Mouse (Mus musculus) intestine, embryonic 14.5 days (tissue): Measurements from ENCODE around the gene Them7. TPM values are rescaled to one million over a fixed set of nuclear protein-coding genes. Genes with fewer than 3 reads are reported as not detected.

Experiments used
- ATAC-seq: fragments of 200-750 bp; cut with Nextera tagmentation; replicated peaks from 2 replicates; pipeline ENCODE4 v1.8.0; 2017; ENCODE audit warnings: low read depth, moderate number of reproducible peaks, moderate TSS enrichment, moderate library complexity; ENCODE audit not compliant: low FRiP score, low TSS enrichment
- DNase-seq: peaks from one replicate; pipeline ENCODE4 v3.0.0-alpha.2; 2018; ENCODE audit warnings: low spot score
- H3K27ac ChIP-seq: fragments of 300-500 bp; sonication (generic); 2 replicates; pipeline ENCODE4 v1.5.1; 2014; ENCODE audit warnings: low read depth, mild to moderate bottlenecking, control low read depth
- H3K27me3 ChIP-seq: fragments of 300-500 bp; sonication (generic); replicated peaks from 2 replicates; pipeline ENCODE4 v1.6.1; 2014; ENCODE audit warnings: low read length, control low read depth; ENCODE audit not compliant: control insufficient read depth, insufficient read depth
- H3K36me3 ChIP-seq: fragments of 300-500 bp; sonication (generic); 2 replicates; pipeline ENCODE4 v1.6.1; 2014; ENCODE audit warnings: low read length, control low read depth; ENCODE audit not compliant: control insufficient read depth, insufficient read depth
- H3K4me1 ChIP-seq: fragments of 300-500 bp; sonication (generic); replicated peaks from 2 replicates; pipeline ENCODE4 v1.6.1; 2014; ENCODE audit warnings: low read length, control low read depth, mixed read lengths; ENCODE audit not compliant: control insufficient read depth, insufficient read depth
- H3K4me2 ChIP-seq: fragments of 300-500 bp; sonication (generic); 2 replicates; pipeline ENCODE4 v1.6.1; 2014; ENCODE audit warnings: low read length
- H3K4me3 ChIP-seq: fragments of 300-500 bp; sonication (generic); 2 replicates; pipeline ENCODE4 v1.5.1; 2014; ENCODE audit warnings: low read depth, low read length, control low read depth, mixed read lengths
- H3K9ac ChIP-seq: fragments of 300-500 bp; sonication (generic); 2 replicates; pipeline ENCODE4 v1.6.1; 2014; ENCODE audit warnings: mild to moderate bottlenecking, low read length
- H3K9me3 ChIP-seq: fragments of 300-500 bp; sonication (generic); 2 replicates; pipeline ENCODE4 v1.6.1; 2016; ENCODE audit warnings: low read length, control low read depth; ENCODE audit not compliant: control insufficient read depth
- WGBS: fragments of 180-500 bp; shearing (Covaris S2); extraction: QIAGEN DNeasy Blood & Tissue Kit; methylation state at CpG from one replicate; pipeline ENCODE4 v1.1.7; 2014; 5-methylcytosine and 5-hydroxymethylcytosine counted together
- polyA plus RNA-seq: library from polyadenylated mRNA; unstranded; fragments of >200 nt; fragmentation: Nextera tagmentation; extraction: Ambion mirVana; gene quantifications from 2 replicates; pipeline ENCODE4 v1.2.1, GENCODE M21; 2014

Them7 gene
- polyA plus RNA-seq, 1 experiment from 2014 or later, result 1.1 TPM

DNA sequence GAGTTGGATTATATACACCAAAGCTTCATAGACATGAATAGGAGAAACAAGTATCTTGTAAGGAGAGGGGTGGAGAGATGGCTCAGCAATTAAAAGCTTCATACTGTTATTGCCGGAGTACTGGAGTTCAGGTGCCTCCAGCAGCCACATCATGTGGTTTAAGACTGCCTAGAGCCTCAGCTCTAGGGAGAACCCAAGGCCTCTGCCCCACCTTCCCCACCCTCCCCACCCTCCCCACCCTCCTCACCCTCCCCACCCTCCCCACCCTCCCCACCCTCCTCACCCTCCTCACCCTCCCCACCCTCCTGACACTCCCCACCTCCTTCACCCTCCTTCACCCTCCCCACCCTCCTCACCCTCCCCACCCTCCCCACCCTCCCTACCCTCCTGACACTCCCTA lies 185.1 kb downstream of the Them7 start:
- Histone ChIP-seq H3K4me1 (no peaks in the 10 kb centered on the region), H3K4me2 (no peak overlapping the region), H3K27ac (no peak overlapping the region), H3K9ac (no peak overlapping the region), H3K27me3 (no peaks in the 10 kb centered on the region), H3K4me3 (no peak overlapping the region), H3K36me3 (no peaks in the 10 kb centered on the region), H3K9me3 (no peaks in the 10 kb centered on the region)
- DNase-seq, result no peak
- ATAC-seq, result no peak
- WGBS, result 82% methylated on average over 1 of the region's 1 CpGs

DNA sequence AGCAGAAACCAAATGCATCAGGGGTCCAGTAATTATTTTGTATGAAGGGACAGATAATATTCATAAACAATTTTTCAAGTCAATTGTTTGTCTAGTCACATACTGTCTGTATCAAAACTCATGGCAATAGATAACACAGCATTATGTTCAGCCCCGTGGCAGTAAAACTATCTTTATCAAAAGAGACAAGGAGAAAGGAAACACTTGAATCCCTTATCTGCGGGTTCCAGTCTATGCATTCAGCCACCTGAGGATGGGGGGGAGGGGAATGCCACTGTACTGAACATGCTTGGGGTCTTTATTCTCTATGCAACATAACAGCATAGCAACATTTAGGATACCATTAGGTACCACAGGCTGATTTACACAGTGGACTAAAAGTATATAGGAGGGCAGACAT lies 190.2 kb downstream of the Them7 start:
- no peaks in the 10 kb centered on the region for H3K4me1 ChIP-seq
- 64% methylated on average over 2 of the region's 2 CpGs for WGBS
- no peak overlapping the region for H3K27ac ChIP-seq
- no peak overlapping the region for H3K9ac ChIP-seq
- no peaks in the 10 kb centered on the region for H3K9me3 ChIP-seq
- DNase-seq, result no peak
- ATAC-seq, result no peak
- H3K4me2 ChIP-seq, result no peak overlapping the region
- no peaks in the 10 kb centered on the region for H3K36me3 ChIP-seq
- no peak overlapping the region for H3K4me3 ChIP-seq
- H3K27me3 ChIP-seq, result no peaks in the 10 kb centered on the region

- WGBS, result 64% methylated on average over 7 of the region's 7 CpGs
- H3K36me3 ChIP-seq, result no peaks in the 10 kb centered on the region
- no peaks in the 10 kb centered on the region for H3K9me3 ChIP-seq
- no peak overlapping the region for H3K9ac ChIP-seq
- no peaks in the 10 kb centered on the region for H3K4me1 ChIP-seq
- H3K4me2 ChIP-seq, result no peak overlapping the region
- H3K27ac ChIP-seq, result no peak overlapping the region
- H3K27me3 ChIP-seq, result no peaks in the 10 kb centered on the region
- DNase-seq (no peak), ATAC-seq (no peak)
- no peak overlapping the region for H3K4me3 ChIP-seq
These were observed 192.0 kb downstream of the Them7 start for GRCm38 (mm10) chr2:105416046-105416659.

GRCm38 (mm10) chr2:105416660-105417348 lies 192.7 kb downstream of the Them7 start:
- WGBS, result 54% methylated on average over 8 of the region's 8 CpGs
- H3K4me1 ChIP-seq, result no peaks in the 10 kb centered on the region
- no peak for ATAC-seq
- no peak overlapping the region for H3K4me3 ChIP-seq
- no peak for DNase-seq
- no peak overlapping the region for H3K9ac ChIP-seq
- no peaks in the 10 kb centered on the region for H3K9me3 ChIP-seq
- no peaks in the 10 kb centered on the region for H3K27me3 ChIP-seq
- no peak overlapping the region for H3K27ac ChIP-seq
- no peak overlapping the region for H3K4me2 ChIP-seq
- no peaks in the 10 kb centered on the region for H3K36me3 ChIP-seq

DNA sequence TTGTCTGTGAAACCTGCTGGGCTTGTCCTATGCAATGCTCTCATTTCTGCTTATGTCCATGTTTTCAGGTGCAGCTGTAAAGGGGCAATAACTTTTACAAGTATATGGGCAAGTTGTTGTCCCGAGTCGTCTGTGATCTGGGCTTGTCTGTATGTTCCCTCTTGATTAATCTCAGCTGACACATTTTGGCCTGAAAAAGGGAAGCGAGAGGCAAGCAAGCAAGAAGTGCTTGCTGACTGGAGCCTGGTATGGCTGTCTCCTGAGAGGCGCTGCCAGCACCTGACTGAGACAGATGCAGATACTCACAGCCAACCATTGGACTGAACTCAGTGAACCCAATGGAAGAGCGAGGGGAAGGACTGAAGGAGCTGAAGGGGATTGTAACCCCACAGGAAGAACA lies 193.5 kb downstream of the Them7 start:
- no peaks in the 10 kb centered on the region for H3K27me3 ChIP-seq
- no peak for DNase-seq
- no peaks in the 10 kb centered on the region for H3K9me3 ChIP-seq
- H3K27ac ChIP-seq, result no peak overlapping the region
- no peak for ATAC-seq
- H3K4me3 ChIP-seq, result no peak overlapping the region
- no peak overlapping the region for H3K9ac ChIP-seq
- no peaks in the 10 kb centered on the region for H3K4me1 ChIP-seq
- no peak overlapping the region for H3K4me2 ChIP-seq
- H3K36me3 ChIP-seq, result no peaks in the 10 kb centered on the region
- WGBS, result 73% methylated on average over 5 of the region's 5 CpGs

GRCm38 (mm10) chr2:105418629-105419227 lies 194.6 kb downstream of the Them7 start:
- no peak overlapping the region for H3K4me2 ChIP-seq
- H3K9me3 ChIP-seq, result no peaks in the 10 kb centered on the region
- no peak overlapping the region for H3K4me3 ChIP-seq
- no peak overlapping the region for H3K27ac ChIP-seq
- H3K36me3 ChIP-seq, result no peaks in the 10 kb centered on the region
- H3K9ac ChIP-seq, result no peak overlapping the region
- no peaks in the 10 kb centered on the region for H3K4me1 ChIP-seq
- H3K27me3 ChIP-seq, result no peaks in the 10 kb centered on the region
- WGBS, result 83% methylated on average over 12 of the region's 12 CpGs
- ATAC-seq, result no peak
- no peak for DNase-seq

DNA sequence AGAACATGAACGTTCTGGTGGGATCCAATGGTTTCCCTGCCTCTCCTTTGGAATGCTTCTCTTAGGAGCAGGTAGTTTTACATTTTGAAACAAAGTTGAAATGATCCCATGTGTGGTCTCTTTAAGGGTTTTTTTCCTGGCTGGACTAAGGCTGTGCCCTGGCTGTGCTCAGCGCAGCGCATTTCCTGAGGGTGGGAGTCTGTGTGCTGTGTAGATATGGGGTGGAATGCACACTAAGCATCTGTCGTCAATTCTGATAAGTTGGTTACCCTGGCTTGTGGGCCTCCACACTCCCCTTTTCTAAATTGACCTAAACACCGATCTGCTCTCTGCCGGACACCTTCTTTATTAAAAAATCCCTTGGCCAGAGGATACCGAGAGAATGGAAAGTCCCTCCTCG lies 203.3 kb downstream of the Them7 start:
- H3K9me3 ChIP-seq, result no peaks in the 10 kb centered on the region
- H3K27me3 ChIP-seq, result no peaks in the 10 kb centered on the region
- H3K4me1 ChIP-seq, result no peaks in the 10 kb centered on the region
- no peak overlapping the region for H3K27ac ChIP-seq
- H3K36me3 ChIP-seq, result no peaks in the 10 kb centered on the region
- WGBS, result 68% methylated on average over 8 of the region's 8 CpGs
- H3K9ac ChIP-seq, result no peak overlapping the region
- no peak overlapping the region for H3K4me3 ChIP-seq
- no peak overlapping the region for H3K4me2 ChIP-seq
- DNase-seq (no peak), ATAC-seq (no peak)

DNA sequence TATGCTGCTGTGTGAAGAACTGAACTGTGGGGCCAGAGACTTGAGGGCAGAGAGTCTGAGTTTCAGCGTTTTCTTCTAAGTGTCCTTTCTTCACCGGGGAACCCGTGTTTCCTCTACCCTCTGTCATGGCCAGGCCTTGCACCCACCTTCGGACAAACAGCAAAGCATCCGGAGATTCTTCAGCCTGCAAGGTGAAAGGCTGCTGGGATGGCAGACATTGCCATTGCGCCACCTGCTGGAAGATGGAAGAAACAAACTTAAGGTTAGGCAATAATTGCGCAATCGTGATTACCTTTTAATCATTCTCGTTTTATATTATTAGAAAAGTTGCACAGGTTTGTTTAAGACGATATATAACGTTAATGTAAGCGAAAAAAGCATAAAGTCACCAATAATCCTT lies 203.9 kb downstream of the Them7 start:
- no peak overlapping the region for H3K27ac ChIP-seq
- no peak overlapping the region for H3K4me2 ChIP-seq
- no peaks in the 10 kb centered on the region for H3K27me3 ChIP-seq
- H3K36me3 ChIP-seq, result no peaks in the 10 kb centered on the region
- H3K4me3 ChIP-seq, result no peak overlapping the region
- no peaks in the 10 kb centered on the region for H3K9me3 ChIP-seq
- H3K4me1 ChIP-seq, result no peaks in the 10 kb centered on the region
- DNase-seq, result peak; percentile 81
- ATAC-seq, result no peak
- no peak overlapping the region for H3K9ac ChIP-seq
- WGBS, result 4% methylated on average over 12 of the region's 12 CpGs

- H3K27ac ChIP-seq, result no peak overlapping the region
- DNase-seq (no peak), ATAC-seq (no peak)
- H3K4me2 ChIP-seq, result no peak overlapping the region
- no peak overlapping the region for H3K4me3 ChIP-seq
- H3K4me1 ChIP-seq, result no peaks in the 10 kb centered on the region
- no peaks in the 10 kb centered on the region for H3K9me3 ChIP-seq
- H3K36me3 ChIP-seq, result no peaks in the 10 kb centered on the region
- no peak overlapping the region for H3K9ac ChIP-seq
- 25% methylated on average over 6 of the region's 6 CpGs for WGBS
- H3K27me3 ChIP-seq, result no peaks in the 10 kb centered on the region
These were observed 204.3 kb downstream of the Them7 start for GRCm38 (mm10) chr2:105428467-105428866.
